Mouse (Mus musculus) liver, adult 2 months (tissue): ENCODE measurements around the gene Layn.

Source experiments
- CTCF ChIP-seq: fragments of 200-500 bp; IDR thresholded peaks from 2 replicates; pipeline ENCODE4 v1.5.1; 2011; ENCODE audit warnings: low read depth, low read length, control low read depth
- POLR2A ChIP-seq: fragments of 200-500 bp; IDR thresholded peaks from 2 replicates; pipeline ENCODE4 v1.6.1; 2011; ENCODE audit warnings: low read length, control low read depth; ENCODE audit not compliant: insufficient read depth; ENCODE audit errors: extremely low read depth

DNA sequence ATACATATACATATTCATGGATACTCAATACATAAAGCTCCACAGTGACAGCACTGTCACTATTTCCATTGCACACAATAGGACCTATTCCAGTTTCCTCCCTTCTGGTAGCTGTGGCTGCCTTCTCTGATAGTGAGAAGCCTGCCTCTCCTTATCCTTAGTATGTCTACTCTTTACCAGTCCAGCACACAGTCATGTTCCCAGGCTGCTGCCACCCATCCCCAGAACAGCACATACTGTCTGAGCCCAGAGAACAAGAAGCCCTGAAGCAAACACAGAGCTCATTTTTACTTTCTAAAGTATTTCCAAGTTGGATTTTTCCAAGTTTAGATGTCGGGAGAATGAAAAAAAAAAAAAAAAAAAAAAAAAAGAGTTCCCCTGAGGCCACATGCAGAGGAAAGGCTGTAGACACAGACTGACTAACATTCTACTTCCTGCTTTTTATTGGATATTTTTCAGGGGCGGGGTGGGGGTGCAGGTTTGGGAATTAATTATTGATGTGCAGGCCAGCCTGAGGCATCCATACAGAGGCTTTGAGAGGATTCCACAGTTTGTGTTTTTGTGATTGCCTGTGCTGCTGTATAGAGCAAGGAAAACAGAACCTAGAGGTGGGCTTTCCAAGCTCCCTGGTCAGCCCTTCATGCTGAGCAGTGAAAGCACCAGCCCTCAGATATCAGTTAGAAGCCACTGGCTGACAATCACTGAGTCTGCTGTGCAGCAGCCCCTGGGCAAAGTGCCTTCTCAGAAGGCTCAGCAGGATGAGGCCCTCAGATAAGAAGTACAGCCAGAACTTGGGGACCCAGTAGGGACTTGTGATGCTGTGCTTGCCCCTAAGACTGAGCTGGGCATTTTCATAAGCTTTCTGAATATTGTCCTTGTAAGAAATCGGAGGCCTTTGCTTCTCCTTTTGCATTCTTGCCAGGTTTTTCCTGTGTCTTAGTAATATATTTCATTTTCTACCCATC, 20.3 kb downstream of the Layn start:
- TF ChIP-seq POLR2A (no peak), CTCF (no peak)
